Mouse (Mus musculus) cerebellum, postnatal 4 days (tissue): Measurements from ENCODE around the gene Trpm2.
A peak's percentile ranks its signal among the peaks of the same experiment; 100 is the strongest.
"Not testable (repeated sequence)": the region's sequence is repeated elsewhere in the genome, so short reads cannot be mapped to it uniquely, and the experiment has no call there.

ENCODE experiments used
- DNase-seq, 2 experiments: peaks; one replicate each; pipeline ENCODE4 v3.0.0; 2022; ENCODE audit warnings: low spot score in 2 of 2, mixed read lengths in 1 of 2

Gene Trpm2

DNA sequence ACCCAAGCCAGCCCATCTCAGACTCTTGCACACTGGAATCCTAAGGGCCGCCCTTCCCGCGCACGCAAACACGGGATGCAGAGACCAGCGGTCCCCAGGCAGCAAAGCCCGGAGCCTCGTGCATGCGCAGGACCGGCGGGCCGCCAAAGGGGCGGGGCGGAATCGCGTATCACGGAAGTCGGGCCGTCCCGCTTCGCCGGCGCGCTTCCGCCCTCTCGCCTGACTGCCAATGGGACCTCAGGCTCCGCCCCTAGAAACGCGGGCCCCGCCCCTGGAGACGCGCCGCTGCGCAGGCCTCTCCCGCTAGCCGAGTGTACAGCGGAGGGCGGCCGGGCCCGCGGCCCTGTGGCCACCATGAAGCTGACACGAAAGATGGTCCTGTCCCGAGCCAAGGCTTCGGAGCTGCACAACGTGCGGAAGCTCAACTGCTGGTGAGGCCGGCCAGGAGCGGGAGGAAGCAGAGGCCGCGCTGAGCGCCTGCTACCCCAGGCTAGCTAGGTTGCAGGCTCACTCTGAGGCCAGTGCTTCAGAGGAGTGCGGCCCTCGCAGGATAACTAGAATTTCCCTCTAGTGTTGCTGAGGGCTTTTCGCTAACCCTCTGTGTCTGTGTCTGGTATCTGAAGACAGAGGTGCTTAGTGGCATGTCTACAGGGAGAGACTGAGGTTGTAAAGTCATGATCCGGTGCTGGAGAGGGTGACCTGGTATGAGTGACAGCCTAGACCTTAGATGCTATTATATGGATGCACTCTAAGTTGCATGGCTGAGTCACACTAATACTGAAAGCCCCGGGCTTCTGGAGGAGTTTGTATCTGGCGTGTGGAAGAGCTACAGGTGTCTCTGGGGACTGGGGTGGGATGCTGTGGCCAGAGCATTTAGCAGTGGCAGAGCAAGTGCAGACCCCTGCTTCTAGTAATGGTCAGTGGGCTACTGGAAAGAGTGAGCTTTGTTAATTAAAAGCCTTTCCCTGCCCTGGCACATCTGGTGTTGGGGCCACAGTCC, 8.3 kb upstream of the Trpm2 start, which contains the start of gene 1810043G02Rik:
1810043G02Rik (plus strand) TSS at position 174 of the 1,000 bp plus-strand sequence.
- peak; percentile 98 to 99 for DNase-seq

DNA sequence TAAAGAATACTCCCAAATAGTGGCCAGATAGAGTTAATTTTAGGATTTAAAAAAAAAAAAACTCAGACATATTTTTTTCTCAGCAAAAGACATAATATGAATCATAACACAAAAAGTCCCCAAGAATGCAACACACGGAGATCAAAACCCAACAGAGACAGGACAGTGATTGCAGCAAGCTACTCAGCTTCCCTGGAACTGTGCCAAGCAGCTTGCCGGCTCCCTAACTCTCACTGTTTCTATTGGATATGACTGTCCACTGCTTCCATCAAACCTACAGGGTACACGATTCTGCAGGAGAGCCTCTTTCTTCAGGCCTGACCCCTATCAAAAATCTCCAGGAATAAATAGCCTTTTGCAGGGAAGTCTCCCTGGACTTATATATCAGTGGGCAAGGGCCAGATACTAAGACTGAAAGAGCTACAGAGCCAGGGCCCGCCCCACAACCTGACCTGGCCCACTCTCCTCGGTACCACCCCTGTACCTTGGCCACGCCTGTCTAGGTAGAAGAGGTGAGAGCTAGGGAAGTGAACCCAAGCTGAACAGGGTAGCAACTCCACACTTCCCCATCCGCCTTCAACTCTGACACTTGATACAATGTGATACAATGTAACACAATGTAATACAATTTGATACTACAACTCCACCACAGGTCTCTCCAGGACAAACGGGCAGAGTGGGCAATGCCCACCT, 6.2 kb upstream of the Trpm2 start:
- no peak for DNase-seq

DNA sequence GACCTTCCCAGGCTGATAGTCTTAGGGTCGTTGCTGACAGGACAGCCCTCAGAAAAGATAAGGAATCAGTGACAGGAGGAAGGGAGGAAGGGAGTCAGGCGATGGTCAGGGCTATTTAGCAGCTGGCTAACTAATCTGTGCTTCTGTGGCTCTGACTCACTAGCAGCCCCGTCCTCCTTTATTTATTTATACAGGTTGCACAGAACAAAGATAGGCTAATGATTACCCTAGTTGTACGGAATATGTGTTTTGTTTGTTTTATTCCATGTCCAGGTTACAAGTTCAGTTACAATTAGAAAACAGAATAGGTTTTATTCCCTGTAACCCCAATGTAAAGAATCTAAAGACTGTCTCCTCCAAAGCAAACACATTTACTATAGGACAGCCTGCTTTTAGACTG, 5.3 kb upstream of the Trpm2 start:
- no peak for DNase-seq

DNA sequence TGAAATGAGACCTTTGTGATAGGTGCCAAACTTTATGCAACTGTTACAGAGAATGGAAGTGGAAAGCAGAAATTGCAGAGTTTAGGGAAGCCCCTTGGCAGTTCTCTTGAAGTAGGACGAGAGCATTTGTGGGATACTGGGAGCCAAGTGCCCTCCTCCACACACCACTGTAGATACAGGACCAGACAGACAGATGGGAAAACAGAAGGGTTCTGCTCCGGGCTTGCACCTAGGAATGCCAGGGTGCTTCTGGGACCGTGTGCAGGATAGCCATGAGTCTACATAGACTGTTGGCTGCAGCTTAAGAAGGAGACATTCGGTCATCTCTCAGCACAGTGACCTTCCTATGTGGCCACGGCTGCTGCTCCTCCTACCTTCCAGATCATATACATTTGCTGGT, 4.4 kb upstream of the Trpm2 start:
- DNase-seq = no peak

DNA sequence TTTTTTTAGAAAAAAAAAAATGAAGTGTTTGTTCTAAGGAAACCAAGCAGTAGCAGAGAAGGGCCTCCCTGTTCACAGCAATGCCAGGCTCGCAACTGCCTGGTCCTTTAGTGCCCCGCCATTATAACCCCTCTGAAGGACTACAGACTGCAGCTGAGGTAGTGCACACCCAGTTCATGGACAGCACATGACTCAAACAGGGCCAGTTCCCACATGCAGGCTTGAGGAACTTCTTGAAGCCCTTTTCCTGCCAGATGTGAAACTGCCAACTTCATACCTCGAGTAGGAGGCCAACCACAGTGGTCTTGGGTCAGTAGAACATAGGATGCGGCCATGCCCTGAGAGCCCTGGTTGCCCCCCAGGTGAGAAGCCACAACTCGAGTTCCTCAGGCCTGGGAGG, 4.0 kb upstream of the Trpm2 start:
- no peak for DNase-seq

DNA sequence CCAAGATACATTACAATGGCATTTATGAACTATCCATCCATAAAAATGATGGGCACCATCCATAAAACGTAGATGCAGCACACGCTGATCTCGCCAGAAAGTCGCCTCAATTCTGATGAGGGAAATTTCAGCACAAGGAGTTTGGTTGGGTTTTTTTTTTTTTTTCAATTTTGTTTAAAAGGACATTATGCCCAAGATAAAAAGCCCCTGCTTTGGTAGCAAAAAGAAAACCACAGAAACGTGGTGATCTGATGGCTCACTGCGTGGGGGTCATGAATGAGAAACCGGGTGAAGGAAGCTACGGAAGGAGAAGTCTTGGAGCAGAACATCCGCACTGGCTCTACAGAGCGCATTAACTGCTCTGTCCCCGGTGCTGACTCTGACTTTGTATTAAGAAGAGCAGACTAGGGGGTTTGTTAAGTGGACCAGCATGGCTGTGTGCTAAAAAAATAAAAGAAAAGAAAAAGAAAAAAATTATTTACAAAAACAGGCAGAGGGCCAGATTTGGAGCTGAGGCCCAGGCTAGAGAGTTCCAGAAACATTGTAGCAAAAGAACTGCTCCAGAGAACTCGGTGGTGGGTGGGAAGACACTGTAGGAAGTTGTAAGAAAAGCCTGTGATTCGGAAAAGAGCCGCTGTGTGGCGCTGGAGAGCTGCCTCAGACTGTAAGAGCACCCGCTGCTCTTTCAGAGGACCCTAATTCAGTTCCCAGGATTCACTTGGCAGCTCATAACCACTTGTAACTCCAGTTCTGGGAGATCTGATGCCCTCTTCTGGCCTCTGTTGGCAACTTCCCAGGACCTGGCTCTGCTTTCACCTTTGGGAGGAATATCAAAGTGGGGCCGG, 1.6 kb upstream of the Trpm2 start:
- no peak for DNase-seq

DNA sequence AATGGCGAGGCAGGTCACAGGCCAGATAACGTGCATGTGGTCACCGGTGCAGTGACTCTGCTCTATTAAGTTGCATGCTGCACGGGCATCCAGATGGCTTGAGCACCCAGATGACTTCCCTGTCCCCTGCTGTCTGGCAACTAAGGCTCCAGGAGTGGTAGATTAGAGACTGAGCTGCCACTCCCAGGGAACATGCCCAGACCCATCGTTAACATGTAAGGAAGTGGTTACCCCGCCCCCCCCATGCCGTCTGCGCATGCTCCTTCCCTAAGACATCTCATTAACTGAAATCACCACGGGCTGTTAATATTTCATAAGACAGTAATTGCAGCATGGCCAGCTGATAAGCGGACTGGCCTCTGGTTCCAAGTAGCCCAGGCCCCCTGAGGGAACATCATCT, 828 bp upstream of the Trpm2 start:
- no peak for DNase-seq

DNA sequence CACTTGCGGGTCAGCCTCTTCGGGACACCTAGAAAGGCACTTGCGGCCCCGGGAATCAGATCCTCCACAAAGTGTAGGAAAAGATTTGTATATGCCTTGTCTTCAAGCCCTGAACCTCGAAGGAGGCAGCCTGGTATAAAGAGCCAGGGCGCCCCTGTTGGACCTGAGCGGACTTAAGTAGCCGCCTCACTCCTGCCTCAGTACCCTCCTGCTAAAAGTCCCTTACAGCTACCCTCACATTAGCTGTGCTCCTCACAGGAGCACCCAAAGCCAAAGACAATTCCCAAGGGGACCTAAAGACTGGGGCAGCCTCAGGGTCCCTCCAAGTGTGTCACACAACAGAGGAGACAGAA, 414 bp downstream of the Trpm2 start:
- no peak for DNase-seq

DNA sequence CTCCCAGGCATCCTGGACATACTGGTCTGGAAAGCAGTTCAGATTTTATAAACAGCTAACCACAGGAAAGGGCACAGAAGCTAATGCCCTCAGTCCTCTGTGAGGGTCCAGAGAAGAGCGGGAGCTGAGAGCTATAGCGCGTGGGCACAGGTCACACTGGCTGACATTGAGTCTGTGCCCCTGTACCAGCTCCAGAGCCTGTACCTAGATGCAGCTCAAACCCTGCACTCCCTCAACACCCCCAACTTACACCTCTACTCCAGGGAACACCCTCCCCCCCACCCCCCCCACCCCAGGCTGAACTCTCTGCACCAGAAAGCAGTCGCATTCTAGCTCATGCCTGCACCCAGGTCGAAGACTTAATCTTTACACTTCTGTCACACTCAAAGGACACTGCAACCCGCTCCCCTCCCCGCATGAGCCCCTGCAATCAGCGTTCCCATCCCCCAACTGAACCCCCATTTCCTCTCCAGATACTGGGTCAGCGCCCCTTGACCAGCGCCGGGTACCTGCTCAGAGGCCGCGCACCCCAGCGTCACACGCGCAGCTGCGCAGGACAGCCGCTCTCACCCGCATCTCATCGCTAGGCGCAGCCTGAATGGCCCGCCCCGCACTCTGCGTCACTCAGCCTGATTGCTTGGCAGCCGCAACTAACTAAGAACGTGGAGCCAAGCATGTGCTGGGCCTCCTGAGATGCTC, 940 bp downstream of the Trpm2 start:
- DNase-seq = peak in 1 of 2 experiments; percentile 49

DNA sequence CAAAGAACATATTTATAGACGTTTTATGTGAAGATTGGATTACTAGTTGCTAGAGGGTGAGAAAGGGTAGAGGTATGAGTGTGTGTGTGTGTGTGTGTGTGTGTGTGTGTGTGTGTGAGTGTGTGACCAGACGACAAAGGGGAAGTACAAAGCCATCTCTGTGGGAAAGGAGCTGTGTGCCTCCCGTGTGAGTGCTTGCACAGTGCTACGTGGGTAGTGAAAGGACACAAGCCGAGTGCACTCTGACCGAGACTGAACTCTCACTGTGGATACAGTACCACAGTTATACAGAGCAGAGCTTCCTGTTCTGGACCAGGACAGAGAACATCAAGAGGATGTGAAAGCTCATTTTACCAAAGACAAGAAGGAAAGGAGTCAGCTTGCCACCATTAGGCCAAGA, 6.4 kb downstream of the Trpm2 start:
- DNase-seq = no peak

DNA sequence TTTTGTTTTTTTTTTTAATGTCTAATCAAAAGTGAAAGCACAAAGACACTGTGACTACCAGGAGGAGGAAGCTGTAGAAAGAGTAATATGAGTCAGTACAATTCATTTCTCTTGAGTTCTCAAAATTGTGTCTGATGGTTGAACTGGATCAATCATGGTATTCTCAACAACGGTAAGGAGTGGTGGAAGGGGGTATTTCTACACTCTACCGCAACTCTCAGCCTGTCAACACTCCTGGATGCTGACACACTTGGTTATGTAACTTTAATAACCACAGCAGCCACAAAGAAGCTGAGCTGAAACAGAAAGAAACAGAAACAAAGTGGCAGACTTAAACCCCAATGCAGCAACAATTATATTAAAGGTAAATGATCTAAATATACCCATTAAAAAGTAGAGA, 7.6 kb downstream of the Trpm2 start:
- DNase-seq = no peak

DNA sequence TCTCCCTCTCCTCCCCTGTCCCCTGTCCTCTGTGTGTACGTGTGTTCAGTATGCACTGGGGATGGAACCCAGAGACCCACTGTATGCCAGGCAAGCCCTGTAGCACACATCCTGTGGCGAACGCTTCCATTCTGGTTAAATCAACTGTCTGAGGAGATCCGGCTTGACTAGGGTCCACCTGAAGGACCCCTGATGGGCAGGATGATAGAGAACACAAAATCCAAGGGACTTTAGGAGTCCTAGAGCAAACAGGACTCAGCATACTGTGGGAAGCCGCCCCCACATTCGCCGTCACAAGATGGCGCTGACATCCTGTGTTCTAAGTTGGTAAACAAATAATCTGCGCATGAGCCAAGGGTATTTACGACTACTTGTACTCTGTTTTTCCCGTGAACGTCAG, 19.9 kb downstream of the Trpm2 start:
- DNase-seq = not testable (repeated sequence)

DNA sequence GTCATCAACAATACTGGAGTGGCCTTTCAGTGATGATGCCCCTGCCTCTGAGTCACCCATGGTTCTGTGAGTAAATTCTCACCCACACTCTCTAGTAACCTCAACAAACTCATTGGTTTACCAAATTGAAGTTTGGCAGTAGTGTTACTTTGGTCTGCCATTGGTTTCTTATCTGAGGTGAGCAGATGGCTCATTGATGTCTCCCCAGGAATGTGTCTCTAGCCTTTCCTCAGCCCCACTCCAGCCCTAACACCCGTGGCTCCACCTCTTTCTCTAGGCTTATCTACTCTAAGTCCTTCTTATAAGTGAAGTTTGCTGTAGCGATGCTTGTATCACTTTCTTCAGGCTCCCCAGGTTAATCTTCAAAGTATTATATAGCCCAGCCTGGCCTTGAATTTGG, 30.7 kb downstream of the Trpm2 start:
- DNase-seq = no peak

DNA sequence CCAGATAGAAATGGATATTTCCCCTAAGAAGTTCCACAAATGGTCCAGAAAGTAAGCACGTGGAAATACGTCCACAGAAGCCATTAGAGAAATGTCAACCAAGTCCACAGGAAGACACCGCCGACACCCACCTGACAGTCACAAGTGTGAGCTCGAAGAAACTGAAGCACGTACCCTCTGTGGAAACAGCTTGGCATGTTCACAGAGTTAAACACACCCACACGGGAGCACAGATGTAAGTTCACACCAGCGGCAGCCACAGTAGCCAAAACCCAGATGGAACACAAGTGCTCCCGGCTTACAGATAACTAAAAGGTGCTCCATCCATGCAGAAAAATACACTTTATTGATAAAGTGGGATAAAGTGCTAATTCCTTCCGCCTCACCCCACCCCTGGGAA, 43.0 kb downstream of the Trpm2 start:
- DNase-seq = no peak

DNA sequence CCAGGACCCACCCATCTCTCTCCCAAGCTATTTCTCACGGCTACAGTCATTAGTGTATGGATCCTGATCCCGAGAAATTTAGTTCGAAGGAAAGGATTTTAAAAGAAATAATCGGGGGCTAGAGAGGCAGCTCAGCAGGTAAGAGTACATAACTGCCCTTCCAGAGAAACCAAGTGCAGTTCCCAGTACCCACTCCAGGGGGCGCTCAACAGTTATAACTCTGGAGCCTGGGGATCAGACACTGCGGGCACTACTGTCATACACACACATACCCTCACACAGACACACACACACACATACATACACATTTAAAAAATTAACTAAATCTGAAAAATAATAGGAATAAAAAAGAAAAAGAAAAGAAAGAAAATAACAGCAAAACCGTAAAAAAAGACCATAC, 44.2 kb downstream of the Trpm2 start:
- peak in 1 of 2 experiments; percentile 50 for DNase-seq

DNA sequence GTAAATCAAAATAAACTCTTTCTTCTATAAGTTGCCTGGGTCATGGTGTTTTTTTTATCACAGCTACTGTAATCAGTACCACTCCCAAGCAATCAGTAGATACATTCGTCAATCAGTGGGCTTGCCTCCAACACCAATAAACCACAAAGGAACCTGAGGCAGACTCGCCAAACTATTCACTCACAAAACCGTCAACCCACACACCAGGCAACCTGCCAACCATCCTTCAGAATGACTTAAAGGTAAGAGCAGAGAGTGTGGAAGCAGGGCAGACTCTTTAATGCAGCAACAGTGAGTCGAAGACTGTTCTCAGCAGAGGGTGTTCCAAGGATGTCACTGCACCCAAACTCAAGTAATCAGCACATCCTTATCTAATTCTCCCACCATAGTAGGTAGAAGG, 47.7 kb downstream of the Trpm2 start:
- no peak for DNase-seq

DNA sequence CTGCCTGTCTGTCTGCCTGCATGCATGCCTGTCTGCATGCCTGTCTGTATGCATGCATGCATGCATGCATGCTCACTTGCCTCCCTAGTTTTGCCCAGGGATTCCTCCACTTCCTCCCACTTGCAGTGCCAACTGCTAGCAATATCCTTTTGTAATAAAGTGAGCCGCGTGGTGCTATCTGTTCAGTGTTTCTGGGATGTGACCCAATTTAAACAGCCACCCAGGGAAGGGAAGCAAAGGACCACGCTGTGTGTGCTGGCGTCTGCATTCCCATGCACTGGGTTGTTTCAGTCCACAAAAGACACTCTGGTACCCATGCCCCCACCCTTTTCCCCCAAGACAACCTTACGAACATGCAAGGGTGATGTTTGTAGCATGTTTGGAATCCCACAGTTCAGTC, 49.4 kb downstream of the Trpm2 start:
- no peak for DNase-seq

DNA sequence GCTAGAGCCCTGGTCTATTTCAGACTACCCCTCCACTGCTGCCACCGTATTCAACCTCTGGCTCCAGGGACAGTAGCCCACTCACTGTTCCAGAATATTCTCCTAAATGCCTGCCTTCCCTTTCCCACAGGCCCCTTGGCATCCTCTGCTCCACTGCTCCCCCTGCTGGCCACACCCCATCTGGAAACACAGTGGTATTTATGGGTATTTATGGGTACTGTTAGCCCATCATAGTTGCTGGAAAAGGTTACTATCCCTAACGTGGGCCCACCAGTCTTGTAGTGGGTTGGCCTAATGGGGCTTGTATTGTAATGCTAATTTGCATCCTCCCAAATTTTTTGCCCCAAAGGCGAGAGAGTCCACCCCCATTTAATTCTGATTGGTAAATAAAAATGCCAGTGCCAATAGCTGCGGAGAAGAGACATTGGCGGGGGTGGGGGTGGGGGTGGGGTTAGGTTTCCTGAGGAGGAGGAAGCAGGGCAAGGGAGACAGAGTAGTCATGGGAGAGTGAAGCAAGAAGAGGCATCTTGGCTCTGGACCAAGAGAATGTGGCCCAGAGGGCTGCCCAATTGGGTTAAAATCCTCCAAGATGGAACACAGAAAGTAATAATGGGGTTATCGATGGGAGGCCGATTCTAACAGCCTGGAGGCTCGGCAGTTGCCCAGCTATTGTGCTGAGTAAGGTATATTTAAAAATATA, 53.6 kb downstream of the Trpm2 start:
- DNase-seq = peak; percentile 39 to 48

DNA sequence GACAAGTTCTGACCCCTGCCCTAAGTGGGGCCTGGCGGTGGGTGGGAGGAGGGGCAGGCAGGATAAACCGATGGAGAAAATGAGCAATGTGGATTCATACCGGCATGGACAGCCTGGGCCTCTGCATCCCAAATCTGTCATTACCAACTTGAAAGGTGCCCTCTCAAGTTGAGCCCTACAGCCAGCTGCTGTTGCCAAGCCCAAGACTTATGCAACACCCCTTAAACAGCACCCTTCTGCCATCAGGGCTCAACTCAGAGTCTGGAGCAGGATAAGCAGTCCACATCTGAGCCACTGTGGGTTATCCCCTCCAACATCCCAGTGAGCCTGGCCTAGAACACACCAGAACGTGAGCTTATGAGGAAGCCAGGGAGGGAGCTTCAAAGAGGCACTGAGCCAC, 57.1 kb downstream of the Trpm2 start:
- DNase-seq = no peak

DNA sequence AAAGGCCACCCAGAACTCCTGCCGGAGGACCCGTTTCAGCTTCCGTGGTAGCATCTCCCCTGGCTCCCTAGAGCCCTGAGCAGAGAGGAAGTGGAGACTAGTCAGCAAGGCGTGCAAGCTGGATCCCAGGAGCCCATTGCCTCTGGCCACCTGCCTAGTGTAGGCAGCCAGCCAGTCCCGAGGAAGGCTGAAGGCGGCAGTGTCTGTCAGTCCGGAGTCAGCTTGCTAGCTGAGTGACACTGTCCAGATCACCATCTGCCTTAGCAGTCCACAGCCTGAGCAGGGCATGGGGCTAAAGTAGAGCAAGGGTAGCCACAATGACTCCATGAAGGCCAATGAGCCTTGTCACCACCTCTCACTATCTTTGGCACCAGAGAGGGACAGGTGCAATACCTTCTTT, 57.8 kb downstream of the Trpm2 start:
- DNase-seq = peak in 1 of 2 experiments; percentile 10
